Mouse (Mus musculus): ENCODE data around the gene Alas2. TPM values are rescaled to one million over a fixed set of nuclear protein-coding genes. Genes with fewer than 3 reads are reported as not detected.

Gene Alas2
- 45.9 and 51.6 TPM in 2 replicates for polyA plus RNA-seq (2016; fragmentation: Nextera tagmentation; extraction: Ambion mirVana)

DNA sequence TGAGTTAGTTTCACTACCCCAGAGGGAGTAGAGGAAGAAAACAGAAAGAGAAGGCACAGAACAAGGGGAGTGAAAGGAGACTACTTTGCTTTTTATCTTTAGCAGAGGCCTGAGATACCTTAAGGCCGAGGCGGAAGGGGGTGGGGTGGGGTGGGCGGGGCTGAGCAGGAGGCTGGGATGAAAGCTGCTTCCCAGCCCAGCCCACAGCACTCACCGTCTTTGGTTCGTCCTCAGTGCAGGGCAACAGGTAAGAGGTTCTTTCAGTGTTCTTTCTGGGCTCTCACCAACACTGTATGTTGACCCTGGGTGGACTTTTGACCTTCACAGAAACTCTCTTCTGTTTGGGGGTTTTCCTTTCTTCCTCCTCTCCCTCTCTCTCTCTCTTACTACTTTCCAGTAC lies at the start of gene Alas2:
Alas2 (plus strand) TSS at position 137 of the 400 bp plus-strand sequence.
- Histone ChIP-seq H3K27me3 (replicated peaks; ENCODE audit: low read depth, poor library complexity, severe bottlenecking) (peaks cover 50% of the 10 kb centered on the region), H3K4me1 (no peaks in the 10 kb centered on the region), H3K9me3 (0 out of 2 replicates have a peak, but pooled peaks cover 2% of the 10 kb centered on the region), H3K36me3 (replicated peaks) (peaks cover 39% of the 10 kb centered on the region; the same call in 1 of the 2 replicates), H3K27ac (replicated peaks) (no peak within 1 kb of the TSS), H3K4me3 (no peak within 1 kb of the TSS)
- 52% methylated on average over 5 of the region's 5 CpGs for WGBS
- no peak for DNase-seq (ENCODE audit: low spot score)

DNA sequence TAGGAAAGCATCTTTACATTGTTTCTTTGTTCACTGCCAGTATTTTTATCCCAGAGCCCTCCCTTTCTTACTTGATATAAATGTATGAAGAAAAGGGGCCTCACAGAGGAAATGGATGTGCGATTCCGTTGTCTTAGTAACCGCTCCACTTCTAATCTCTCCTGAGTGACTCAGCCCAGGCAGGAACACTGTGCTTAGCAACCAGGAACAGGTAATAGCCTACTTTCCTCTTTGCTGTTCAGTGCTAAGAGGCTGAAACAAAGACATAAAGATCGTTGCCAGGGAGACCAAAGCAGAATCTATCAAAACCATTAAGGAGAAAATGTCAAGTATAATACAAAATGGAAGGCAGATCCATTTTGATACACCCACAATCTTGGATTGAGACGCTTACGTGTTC lies 38.5 kb upstream of the Alas2 start:
- Histone ChIP-seq H3K9me3 (no peaks in the 10 kb centered on the region), H3K4me1 (no peaks in the 10 kb centered on the region), H3K4me3 (no peak overlapping the region), H3K36me3 (replicated peaks) (peaks cover 3% of the 10 kb centered on the region; the same call in 1 of the 2 replicates), H3K27ac (replicated peaks) (no peak overlapping the region), H3K27me3 (replicated peaks; ENCODE audit: low read depth, poor library complexity, severe bottlenecking) (no peaks in the 10 kb centered on the region)
- 89% methylated on average over 6 of the region's 6 CpGs for WGBS
- no peak for DNase-seq (ENCODE audit: low spot score)

DNA sequence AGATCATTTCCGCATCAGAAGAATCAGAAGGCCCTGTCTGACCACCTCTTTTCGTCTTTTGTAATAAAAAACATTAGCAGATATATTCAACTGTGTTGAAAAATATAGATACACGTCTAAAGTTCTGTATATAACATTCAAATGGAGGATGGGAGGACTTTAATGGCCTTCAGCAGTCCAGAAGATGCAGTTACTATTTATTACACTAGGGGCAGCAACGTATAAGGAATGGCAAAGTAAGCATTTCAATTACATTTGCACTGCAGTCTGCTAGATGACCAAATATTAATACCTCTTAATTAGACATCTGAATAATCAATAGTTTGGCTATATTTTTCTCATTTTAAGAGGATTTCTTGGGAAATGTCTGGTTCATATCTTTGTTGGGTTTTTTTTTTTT lies 36.5 kb upstream of the Alas2 start:
- WGBS = 55% methylated on average over 4 of the region's 4 CpGs
- DNase-seq (ENCODE audit: low spot score) = no peak
- Histone ChIP-seq H3K36me3 (replicated peaks) (peaks cover 3% of the 10 kb centered on the region; the same call in 1 of the 2 replicates), H3K4me3 (no peak overlapping the region), H3K27me3 (replicated peaks; ENCODE audit: low read depth, poor library complexity, severe bottlenecking) (no peaks in the 10 kb centered on the region), H3K4me1 (no peaks in the 10 kb centered on the region), H3K9me3 (no peaks in the 10 kb centered on the region), H3K27ac (replicated peaks) (no peak overlapping the region)

DNA sequence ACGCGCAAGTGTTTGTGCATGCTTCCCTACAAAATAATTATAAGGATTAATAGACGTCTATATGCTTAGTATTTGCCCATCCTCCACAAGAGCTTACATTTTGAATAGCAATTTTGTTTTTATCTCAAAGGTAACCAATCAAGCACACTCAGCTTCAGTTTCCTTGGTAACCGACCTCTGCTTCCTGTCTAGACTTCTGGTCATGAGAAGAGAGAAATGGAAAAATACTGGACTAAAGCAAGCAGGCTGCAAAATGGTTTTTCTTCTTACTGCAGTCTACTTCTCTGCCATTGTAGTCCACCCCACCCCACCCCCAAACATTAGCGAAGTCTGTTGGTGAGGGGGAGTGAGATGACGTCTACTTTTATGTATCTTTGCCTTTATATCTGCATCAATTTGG lies 35.9 kb upstream of the Alas2 start:
- no peaks in the 10 kb centered on the region for H3K27me3 ChIP-seq (replicated peaks; ENCODE audit: low read depth, poor library complexity, severe bottlenecking)
- peaks cover 3% of the 10 kb centered on the region; the same call in 1 of the 2 replicates for H3K36me3 ChIP-seq (replicated peaks)
- H3K9me3 ChIP-seq = no peaks in the 10 kb centered on the region
- H3K27ac ChIP-seq (replicated peaks) = no peak overlapping the region
- peak; percentile 8 for DNase-seq (ENCODE audit: low spot score)
- no peaks in the 10 kb centered on the region for H3K4me1 ChIP-seq
- WGBS = 84% methylated on average over 6 of the region's 6 CpGs
- H3K4me3 ChIP-seq = no peak overlapping the region

DNA sequence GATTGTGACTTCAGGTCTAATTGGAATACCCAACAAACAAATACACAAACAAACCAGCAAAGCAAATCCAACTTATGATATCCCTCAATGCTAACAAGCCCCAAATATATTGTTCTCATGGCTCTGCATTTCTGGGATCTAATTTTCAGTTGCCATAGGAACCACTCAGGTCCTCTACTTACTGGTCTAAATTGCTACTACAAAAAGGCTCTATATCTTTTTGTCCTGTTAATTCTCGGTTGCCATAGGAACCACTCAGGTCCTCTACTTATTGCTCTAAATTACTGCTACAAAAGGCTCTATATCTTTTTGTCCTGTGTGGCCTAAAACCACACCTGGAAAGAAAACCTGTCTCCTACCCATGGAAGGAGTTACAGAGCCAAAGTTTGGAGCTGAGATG lies 33.0 kb upstream of the Alas2 start:
- Histone ChIP-seq H3K36me3 (replicated peaks) (no peaks in the 10 kb centered on the region), H3K27me3 (replicated peaks; ENCODE audit: low read depth, poor library complexity, severe bottlenecking) (no peaks in the 10 kb centered on the region), H3K9me3 (no peaks in the 10 kb centered on the region), H3K4me3 (no peak overlapping the region), H3K4me1 (no peaks in the 10 kb centered on the region), H3K27ac (replicated peaks) (no peak overlapping the region)
- WGBS = 90% methylated on average over 1 of the region's 1 CpGs
- DNase-seq (ENCODE audit: low spot score) = no peak

DNA sequence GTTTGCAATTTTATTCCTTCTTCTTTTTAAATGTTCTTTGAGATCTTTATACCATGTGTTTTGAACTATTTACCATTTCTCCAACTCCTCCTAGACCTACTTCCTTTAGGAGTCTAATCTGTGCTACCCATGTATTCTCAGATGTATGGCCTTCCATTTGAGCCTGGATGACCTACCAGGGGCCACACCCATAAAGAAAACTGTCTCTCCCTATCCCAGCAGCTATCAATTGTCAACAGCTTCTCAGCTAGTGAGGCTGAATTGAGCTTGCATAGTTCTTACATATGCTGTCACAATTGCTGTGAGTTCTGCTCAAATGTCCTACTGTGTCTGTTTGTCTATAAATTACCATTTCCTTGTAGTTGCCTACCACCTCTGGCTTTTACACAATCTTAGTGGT lies 31.2 kb upstream of the Alas2 start:
- Histone ChIP-seq H3K9me3 (no peaks in the 10 kb centered on the region), H3K4me1 (no peaks in the 10 kb centered on the region), H3K27ac (replicated peaks) (no peak overlapping the region), H3K4me3 (no peak overlapping the region), H3K27me3 (replicated peaks; ENCODE audit: low read depth, poor library complexity, severe bottlenecking) (no peaks in the 10 kb centered on the region), H3K36me3 (replicated peaks) (no peaks in the 10 kb centered on the region)
- no peak for DNase-seq (ENCODE audit: low spot score)

DNA sequence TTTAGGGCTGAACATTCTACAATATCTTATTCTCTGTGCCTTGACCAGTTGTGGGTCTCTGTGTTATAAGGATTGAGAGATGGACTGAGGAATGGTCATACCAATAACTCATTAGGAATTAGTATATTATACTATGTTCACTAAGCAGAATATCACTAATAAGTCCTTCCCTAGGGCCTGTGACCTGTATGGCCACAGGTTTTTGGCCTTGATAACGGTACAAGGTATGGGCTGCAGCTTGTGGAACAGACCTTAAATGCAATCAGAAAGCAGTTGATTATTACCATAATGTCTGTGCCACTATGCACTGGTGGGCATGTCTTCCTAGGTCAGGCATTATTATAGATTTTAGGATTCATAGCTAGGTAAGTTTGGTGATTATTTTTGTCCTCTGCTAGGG lies 30.7 kb upstream of the Alas2 start:
- Histone ChIP-seq H3K4me1 (no peaks in the 10 kb centered on the region), H3K27me3 (replicated peaks; ENCODE audit: low read depth, poor library complexity, severe bottlenecking) (no peaks in the 10 kb centered on the region), H3K4me3 (no peak overlapping the region), H3K27ac (replicated peaks) (no peak overlapping the region), H3K36me3 (replicated peaks) (peaks cover 3% of the 10 kb centered on the region; the same call in 1 of the 2 replicates), H3K9me3 (no peaks in the 10 kb centered on the region)
- WGBS = 85% methylated on average over 1 of the region's 1 CpGs
- DNase-seq (ENCODE audit: low spot score) = no peak

DNA sequence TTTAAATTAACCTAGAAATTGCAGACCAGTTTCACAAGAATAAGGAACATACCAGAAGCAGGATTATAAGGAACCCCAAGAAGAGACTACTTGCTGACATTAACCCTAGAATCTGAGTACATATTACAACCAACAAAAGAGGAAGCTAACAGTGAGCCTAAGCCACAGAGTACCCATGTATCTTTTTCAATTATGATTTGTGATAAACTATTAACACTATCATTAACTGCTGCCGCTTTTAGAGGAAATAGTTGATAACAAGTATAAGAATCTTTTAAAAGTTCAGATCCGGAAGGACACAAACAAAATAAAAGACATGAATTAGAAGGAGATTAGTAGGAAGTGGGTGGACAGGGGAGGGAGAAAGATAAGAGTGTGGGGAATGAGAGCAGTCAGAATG lies 7.1 kb upstream of the Alas2 start:
- H3K27me3 ChIP-seq (replicated peaks; ENCODE audit: low read depth, poor library complexity, severe bottlenecking) = peaks cover 11% of the 10 kb centered on the region
- no peaks in the 10 kb centered on the region for H3K4me1 ChIP-seq
- DNase-seq (ENCODE audit: low spot score) = no peak
- no peak overlapping the region for H3K4me3 ChIP-seq
- H3K36me3 ChIP-seq (replicated peaks) = peaks cover 14% of the 10 kb centered on the region; the same call in 1 of the 2 replicates
- 94% methylated on average over 2 of the region's 2 CpGs for WGBS
- 0 out of 2 replicates have a peak, but pooled peaks cover 3% of the 10 kb centered on the region for H3K9me3 ChIP-seq
- no peak overlapping the region for H3K27ac ChIP-seq (replicated peaks)

DNA sequence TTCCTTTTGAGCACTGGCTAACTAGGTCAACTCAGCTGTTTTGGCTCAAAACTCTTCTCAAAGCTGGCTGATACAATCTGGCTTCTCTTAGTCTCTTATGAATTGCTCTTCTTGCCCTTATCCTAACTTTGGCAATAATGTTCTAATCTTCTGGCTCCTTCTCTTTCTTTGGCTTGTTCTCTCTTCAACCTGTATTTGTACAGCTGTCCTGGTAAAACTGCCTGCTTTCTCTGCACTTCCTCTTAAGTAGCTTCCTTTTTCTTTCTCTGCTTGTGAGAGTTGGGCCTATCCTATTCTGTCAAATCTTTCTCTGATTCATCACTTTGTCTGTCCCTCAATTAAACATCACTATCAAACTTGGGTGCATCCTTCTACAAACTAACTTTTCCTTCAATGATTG lies 5.5 kb upstream of the Alas2 start:
- DNase-seq (ENCODE audit: low spot score) = no peak
- Histone ChIP-seq H3K27me3 (replicated peaks; ENCODE audit: low read depth, poor library complexity, severe bottlenecking) (peaks cover 11% of the 10 kb centered on the region), H3K4me1 (no peaks in the 10 kb centered on the region), H3K36me3 (replicated peaks) (peaks cover 14% of the 10 kb centered on the region; the same call in 1 of the 2 replicates), H3K9me3 (0 out of 2 replicates have a peak, but pooled peaks cover 3% of the 10 kb centered on the region), H3K27ac (replicated peaks) (no peak overlapping the region), H3K4me3 (no peak overlapping the region)

DNA sequence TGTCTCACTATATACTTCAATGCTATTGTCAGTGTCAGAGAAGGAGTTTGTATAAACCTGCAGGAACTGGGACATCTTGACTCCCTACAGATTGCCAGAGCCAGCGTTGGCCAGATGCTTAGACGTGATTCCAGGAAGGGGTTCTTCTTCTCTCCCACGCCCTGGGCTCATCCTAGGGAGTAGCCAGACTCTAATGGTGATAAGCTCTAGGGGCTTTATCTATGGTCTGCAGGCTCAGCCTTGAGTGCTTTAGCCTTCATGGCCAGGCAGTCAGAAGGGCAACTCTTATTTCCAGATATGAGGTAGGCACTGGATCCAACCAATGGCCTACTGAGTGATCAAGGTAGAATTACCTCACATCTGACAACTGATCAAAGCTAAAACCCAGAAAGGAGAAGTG lies 2.5 kb downstream of the Alas2 start:
- Histone ChIP-seq H3K27ac (replicated peaks) (no peak overlapping the region), H3K9me3 (no peaks in the 10 kb centered on the region), H3K36me3 (replicated peaks) (peaks cover 36% of the 10 kb centered on the region), H3K4me3 (no peak overlapping the region), H3K4me1 (no peaks in the 10 kb centered on the region), H3K27me3 (replicated peaks; ENCODE audit: low read depth, poor library complexity, severe bottlenecking) (peaks cover 57% of the 10 kb centered on the region)
- DNase-seq (ENCODE audit: low spot score) = no peak
- 91% methylated on average over 3 of the region's 3 CpGs for WGBS

DNA sequence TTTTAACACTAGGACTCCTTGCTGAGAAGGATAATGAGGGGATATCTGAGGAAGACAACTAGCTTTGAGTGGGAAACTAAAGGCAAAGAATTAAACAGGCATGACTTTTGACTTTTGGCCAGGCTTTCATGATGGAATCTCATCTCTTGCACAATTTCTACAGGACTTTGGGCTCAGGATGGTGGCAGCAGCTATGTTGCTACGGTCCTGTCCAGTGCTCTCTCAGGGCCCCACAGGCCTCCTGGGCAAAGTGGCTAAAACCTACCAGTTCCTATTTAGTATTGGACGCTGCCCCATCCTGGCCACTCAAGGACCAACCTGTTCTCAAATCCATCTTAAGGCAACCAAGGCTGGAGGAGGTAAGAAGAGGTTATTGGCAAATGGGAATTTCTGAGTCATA lies 4.8 kb downstream of the Alas2 start:
- H3K4me3 ChIP-seq = no peak overlapping the region
- no peaks in the 10 kb centered on the region for H3K4me1 ChIP-seq
- no peak for DNase-seq (ENCODE audit: low spot score)
- 91% methylated on average over 2 of the region's 2 CpGs for WGBS
- no peak overlapping the region for H3K27ac ChIP-seq (replicated peaks)
- H3K9me3 ChIP-seq = no peaks in the 10 kb centered on the region
- H3K27me3 ChIP-seq (replicated peaks; ENCODE audit: low read depth, poor library complexity, severe bottlenecking) = peaks cover 60% of the 10 kb centered on the region
- peaks cover 34% of the 10 kb centered on the region for H3K36me3 ChIP-seq (replicated peaks)

DNA sequence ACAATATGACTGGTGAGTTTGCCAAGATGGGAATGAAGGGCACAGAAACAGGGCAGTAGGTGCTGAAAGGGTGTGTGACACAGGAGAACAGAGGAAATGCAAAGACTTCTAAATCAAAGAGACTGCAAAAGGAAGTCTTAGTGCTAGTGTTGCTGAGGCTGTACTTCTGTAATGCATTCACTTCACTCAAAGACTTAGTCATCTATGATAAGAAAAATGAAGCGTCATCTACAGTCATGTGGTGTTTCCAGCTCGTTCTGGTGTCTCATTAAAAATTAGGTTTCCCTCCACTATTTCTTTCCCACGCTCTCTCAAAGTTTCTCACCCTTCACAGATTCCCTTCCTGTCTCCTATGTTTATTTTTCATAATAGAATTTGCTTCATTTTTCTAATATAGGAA lies 6.9 kb downstream of the Alas2 start:
- Histone ChIP-seq H3K27ac (replicated peaks) (no peak overlapping the region), H3K36me3 (replicated peaks) (peaks cover 33% of the 10 kb centered on the region), H3K9me3 (no peaks in the 10 kb centered on the region), H3K4me3 (no peak overlapping the region), H3K4me1 (no peaks in the 10 kb centered on the region), H3K27me3 (replicated peaks; ENCODE audit: low read depth, poor library complexity, severe bottlenecking) (peaks cover 56% of the 10 kb centered on the region; the same call in 1 of the 2 replicates)
- DNase-seq (ENCODE audit: low spot score) = no peak
- 86% methylated on average over 3 of the region's 3 CpGs for WGBS

DNA sequence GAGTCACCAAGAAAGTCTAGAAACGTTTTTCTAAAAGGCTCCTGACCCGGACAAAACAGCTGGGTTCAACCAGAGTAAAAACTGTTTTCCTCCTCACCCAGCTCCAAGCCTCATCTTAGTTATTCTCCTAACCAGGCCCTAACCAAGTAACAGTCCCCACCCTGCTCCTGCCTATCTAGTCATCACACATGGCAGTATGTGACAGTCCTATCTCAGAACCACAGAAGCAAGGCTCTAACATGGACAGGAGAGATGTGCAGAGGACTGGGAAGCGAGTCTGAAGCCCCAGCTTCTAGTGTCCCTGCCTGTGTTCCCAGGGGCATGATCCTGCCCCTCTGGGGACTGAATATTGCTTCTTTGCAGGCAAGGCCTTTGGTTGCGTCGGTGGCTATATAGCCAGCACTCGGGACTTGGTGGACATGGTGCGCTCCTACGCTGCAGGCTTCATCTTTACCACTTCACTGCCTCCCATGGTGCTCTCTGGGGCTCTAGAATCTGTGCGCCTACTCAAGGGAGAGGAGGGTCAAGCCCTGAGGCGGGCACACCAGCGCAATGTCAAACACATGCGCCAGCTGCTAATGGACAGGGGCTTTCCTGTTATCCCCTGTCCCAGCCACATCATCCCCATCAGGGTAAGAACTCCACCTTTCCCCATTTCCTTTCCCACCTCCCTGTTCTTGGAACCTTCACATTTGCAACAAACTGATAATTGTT lies 17.6 kb downstream of the Alas2 start:
- Histone ChIP-seq H3K27ac (replicated peaks) (no peak overlapping the region), H3K4me1 (no peaks in the 10 kb centered on the region), H3K36me3 (replicated peaks) (peaks cover 30% of the 10 kb centered on the region), H3K9me3 (no peaks in the 10 kb centered on the region), H3K4me3 (no peak overlapping the region), H3K27me3 (replicated peaks; ENCODE audit: low read depth, poor library complexity, severe bottlenecking) (peaks cover 28% of the 10 kb centered on the region)
- WGBS = 89% methylated on average over 12 of the region's 12 CpGs
- DNase-seq (ENCODE audit: low spot score) = no peak

Data from embryonic facial prominence, embryonic 10.5 days (tissue).